Mouse (Mus musculus) large intestine, adult 2 months (tissue): ENCODE measurements around the gene Smim9. TPM values are rescaled to one million over a fixed set of nuclear protein-coding genes. Genes with fewer than 3 reads are reported as not detected.
A peak's percentile ranks its signal among the peaks of the same experiment; 100 is the strongest.
"Not testable (repeated sequence)": the region's sequence is repeated elsewhere in the genome, so short reads cannot be mapped to it uniquely, and the experiment has no call there.

Experiments
- DNase-seq: peaks from one replicate; pipeline ENCODE4 v3.0.0-alpha.2; 2012; ENCODE audit warnings: low read depth, low spot score
- WGBS: fragments of 180-500 bp; shearing (Covaris S2); methylation state at CpG from one replicate; pipeline ENCODE4 v1.1.7; 2018; 5-methylcytosine and 5-hydroxymethylcytosine counted together
- polyA plus RNA-seq: library from polyadenylated mRNA; depleted of rRNA; stranded (reverse); fragments of >200 nt; gene quantifications from 2 replicates; pipeline ENCODE4 v1.2.3, GENCODE M21; 2012; rRNA removed

The Smim9 gene
- not detected in 2 replicates for polyA plus RNA-seq

GRCm38 (mm10) chrX:75163670-75164069 lies at the start of gene Smim9:
TSS of gene Smim9 (minus strand) at chrX:75163770.
- no peak for DNase-seq
- 67% methylated on average over 1 of the region's 1 CpGs for WGBS

GRCm38 (mm10) chrX:75155576-75156243 lies 7.9 kb downstream of the Smim9 start:
- DNase-seq, result no peak
- 20% methylated on average over 42 of the region's 49 CpGs for WGBS

- no peak for DNase-seq
These were observed 11.3 kb downstream of the Smim9 start for GRCm38 (mm10) chrX:75152249-75152648.

DNA sequence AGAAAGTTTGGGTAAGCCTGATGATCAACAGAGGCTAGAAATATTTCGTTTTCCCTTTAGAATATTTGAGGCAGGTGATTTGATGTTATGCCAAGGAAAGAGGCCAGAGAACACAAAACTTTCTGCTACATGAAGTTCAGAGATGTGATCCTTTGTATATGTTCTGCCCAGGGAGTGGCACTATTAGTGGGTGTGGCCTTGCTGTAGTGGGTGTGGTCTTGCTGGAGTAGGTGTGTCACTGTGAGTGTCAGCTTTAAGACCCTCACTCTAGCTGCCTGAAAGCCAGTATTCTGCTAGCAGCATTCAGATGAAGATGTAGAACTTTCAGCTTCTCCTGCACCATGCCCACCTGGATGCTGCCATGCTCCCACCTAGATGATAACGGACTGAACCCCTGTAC lies 13.3 kb downstream of the Smim9 start:
- 86% methylated on average over 2 of the region's 2 CpGs for WGBS
- no peak for DNase-seq

More at GRCm38 (mm10) chrX:75152249-75152648, 11.3 kb downstream of the Smim9 start:
- WGBS, result 30% methylated on average over 1 of the region's 1 CpGs

DNA sequence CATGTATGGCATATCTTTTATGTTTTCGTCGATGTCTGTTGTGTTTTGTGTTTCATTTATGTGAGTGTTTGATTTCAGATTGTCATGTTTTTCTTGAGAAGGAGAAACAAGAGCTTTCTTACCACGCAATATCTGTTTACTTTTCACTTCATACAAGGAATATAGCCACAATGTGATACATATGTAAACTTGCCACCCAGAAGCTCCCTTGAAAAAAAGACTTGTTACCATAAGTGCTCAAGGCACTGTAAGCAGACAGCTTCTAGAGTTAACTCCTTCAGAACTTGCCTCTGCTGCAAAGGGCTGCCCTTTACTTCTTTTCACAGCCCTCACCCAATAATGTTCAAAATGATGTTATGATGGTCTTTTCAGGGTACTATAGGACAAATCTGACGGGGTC lies 15.2 kb downstream of the Smim9 start:
- WGBS, result 70% methylated on average over 4 of the region's 4 CpGs
- no peak for DNase-seq

DNA sequence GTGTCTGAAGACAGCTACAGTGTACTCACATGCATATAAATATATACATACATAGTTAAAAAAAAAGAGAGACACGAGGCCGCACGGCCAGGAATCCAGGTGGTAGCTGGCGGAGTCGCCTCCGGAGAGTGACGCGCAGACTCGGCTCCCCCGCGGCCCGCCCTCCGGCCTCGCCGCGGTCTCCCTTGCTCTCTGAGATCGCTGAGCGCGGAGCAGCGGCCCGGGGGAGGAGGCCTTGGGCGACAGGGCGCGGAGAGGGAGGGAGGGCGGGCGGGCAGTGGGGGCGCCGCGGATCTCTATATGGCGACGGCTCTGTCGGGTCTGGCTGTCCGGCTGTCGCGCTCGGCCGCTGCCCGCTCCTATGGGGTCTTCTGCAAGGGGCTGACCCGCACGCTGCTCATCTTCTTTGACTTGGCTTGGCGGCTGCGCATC lies 20.4 kb downstream of the Smim9 start:
- not testable (repeated sequence) for DNase-seq
- WGBS, result 35% methylated on average over 23 of the region's 42 CpGs

- WGBS, result 97% methylated on average over 2 of the region's 2 CpGs
- DNase-seq, result no peak
These were observed 25.4 kb downstream of the Smim9 start for GRCm38 (mm10) chrX:75138182-75138581.

- no peak for DNase-seq
- WGBS, result 73% methylated on average over 2 of the region's 2 CpGs
These were observed 25.8 kb downstream of the Smim9 start for GRCm38 (mm10) chrX:75137729-75138128.

DNA sequence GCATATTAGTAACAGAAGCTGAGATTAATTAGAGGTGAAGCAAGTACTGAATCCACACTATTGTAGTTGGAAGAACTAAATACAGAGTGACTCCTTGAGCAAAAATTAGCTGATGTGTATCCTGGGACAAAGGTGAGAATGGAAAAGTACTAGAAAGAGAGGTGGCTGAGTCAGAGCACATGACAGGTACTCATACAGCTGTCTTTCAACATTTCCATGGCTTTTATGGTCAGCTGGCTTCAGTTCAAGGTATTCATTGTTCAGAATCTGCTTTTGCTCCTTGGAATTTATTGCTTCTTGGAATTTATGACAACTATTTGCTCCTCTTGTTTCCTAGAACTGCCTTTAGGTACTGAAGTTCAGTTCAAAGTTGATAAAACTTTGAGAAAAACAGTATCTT lies 26.6 kb downstream of the Smim9 start:
- DNase-seq, result peak; percentile 60

GRCm38 (mm10) chrX:75130467-75131160 lies 33.0 kb downstream of the Smim9 start, which contains the start of gene Mpp1:
TSS of gene Mpp1 (minus strand) at chrX:75131016.
- peak; percentile 39 for DNase-seq
- WGBS, result 30% methylated on average over 36 of the region's 36 CpGs

- WGBS, result 70% methylated on average over 2 of the region's 2 CpGs
- DNase-seq, result no peak
These were observed 34.1 kb downstream of the Smim9 start for GRCm38 (mm10) chrX:75129474-75129873.

DNA sequence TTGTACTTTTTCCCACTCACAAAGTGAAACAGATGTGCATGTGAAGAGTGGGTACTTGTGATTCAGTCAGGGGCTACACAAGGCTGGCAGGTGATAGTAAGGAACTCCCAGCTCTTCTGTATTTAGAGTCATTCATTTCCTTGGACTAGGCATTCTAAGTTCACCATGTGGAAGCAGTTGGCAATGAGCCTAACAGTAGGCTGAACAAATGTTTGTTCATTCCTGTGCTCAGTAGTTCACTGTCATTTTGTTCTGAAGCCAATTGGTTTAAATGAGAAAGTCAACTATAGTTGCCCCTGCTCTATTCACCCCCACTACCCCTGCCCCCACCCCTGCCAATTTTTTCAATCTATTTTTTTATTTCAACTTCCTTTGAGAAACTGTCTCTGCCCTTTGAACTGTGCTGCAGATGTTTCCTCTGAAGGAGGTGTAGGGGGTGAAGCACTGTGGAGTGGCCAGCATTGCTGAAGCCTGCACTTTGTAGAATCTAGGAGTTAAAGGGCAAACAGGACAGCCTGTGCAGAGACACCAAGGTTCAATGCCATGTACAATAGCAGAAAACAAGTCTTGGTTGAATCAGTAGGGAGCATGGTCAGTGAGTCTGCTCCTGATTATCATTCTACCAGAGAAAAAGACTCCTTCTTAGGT lies 35.1 kb downstream of the Smim9 start:
- DNase-seq, result no peak

DNA sequence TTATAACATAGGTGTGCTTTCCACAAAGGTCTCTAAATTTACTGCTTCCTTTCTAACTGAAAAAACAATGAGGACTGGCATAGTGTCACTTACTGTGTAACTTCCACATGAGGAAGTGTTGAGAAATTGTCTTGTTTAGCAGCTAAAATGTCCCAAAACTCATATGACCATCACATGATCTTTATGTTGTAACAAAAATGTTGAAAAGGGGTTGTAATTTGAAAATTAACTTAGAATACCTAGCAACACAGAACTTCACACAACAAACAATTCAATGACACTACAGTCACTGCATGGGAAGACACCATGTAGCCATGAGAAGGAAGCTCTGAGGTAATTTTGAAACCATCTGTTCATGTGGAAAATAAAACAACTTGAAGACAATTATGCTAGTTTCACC lies 36.7 kb downstream of the Smim9 start:
- DNase-seq, result no peak

- 70% methylated on average over 3 of the region's 3 CpGs for WGBS
- DNase-seq, result no peak
These were observed 38.0 kb downstream of the Smim9 start for GRCm38 (mm10) chrX:75125606-75126005.

DNA sequence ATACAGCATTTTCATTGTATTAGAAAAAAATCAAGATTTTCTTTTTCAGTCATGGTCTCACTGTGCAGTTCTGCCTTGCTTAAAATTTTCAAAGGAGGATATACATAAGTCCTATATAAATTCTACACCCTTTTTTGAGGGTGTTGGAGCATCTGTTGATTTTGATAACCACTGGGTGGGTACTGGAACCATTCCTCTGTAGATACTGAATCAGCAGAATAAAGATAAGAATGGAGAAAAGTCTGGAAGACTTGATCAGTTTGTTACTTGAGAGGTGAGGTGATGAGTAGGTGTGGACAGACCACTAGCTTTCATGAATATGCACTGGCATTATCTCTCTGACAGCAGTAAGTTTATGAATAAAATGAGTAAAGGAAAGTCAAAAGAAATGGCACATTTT lies 48.0 kb downstream of the Smim9 start:
- DNase-seq, result no peak

- DNase-seq, result no peak
- WGBS, result 86% methylated on average over 6 of the region's 6 CpGs
These were observed 61.3 kb downstream of the Smim9 start for GRCm38 (mm10) chrX:75102293-75102692.

- no peak for DNase-seq
- 86% methylated on average over 8 of the region's 8 CpGs for WGBS
These were observed 64.8 kb downstream of the Smim9 start for GRCm38 (mm10) chrX:75098799-75099198.

DNA sequence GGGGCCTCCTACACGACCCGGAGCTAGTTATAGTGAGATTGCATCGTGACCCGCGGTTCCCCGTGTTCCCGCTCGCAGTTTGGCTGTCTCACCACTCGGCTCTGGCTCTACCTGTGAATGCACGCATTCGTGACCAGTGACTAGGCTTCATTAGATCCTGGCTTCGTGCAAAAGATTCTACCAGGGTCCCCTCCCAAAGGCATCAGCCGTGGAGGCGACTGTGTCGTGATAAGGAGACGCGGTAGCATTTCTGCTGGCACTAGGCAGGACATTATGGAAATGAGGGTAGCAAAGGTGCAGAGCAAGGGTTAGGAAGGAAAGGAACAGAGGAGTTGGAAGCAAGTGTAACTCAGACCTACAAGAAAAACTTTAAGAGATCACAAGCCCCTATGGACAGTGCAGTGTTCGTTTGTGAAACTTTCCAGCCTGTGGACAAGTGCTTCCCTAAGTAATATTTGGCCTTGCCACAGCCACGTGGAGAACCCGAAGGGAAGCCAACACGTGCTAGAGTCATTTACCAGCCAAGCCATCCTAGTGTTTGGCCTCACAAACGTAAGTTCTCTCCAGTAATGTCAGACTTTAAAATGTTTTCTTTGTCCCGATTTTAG lies 67.3 kb downstream of the Smim9 start:
- no peak for DNase-seq
- WGBS, result 12% methylated on average over 23 of the region's 23 CpGs
